Mouse (Mus musculus): ENCODE data around the gene Bbx. TPM values are rescaled to one million over a fixed set of nuclear protein-coding genes. Genes with fewer than 3 reads are reported as not detected.

The Bbx gene
- polyA plus RNA-seq, 1 experiment from 2014 or later, result 54.4 TPM

- no peak for ATAC-seq (ENCODE audit: insufficient number of reproducible peaks, insufficient read depth, low FRiP score, low TSS enrichment)
- Histone ChIP-seq H3K4me3 (no peak overlapping the region), H3K9ac (no peak overlapping the region), H3K27me3 (no peaks in the 10 kb centered on the region), H3K27ac (no peak overlapping the region), H3K36me3 (peaks cover 12% of the 10 kb centered on the region), H3K4me2 (replicated peaks) (no peak overlapping the region), H3K9me3 (no peaks in the 10 kb centered on the region), H3K4me1 (no peaks in the 10 kb centered on the region)
Measured at GRCm38 (mm10) chr16:50261741-50262140, 170.4 kb downstream of the Bbx start.

GRCm38 (mm10) chr16:50254522-50255159 is 177.5 kb downstream of the Bbx start:
- 73% methylated on average over 5 of the region's 5 CpGs for WGBS
- no peak overlapping the region for H3K9ac ChIP-seq
- H3K27me3 ChIP-seq, result no peaks in the 10 kb centered on the region
- H3K9me3 ChIP-seq, result no peaks in the 10 kb centered on the region
- no peak; the same call in 1 of the 2 replicates for ATAC-seq (ENCODE audit: insufficient number of reproducible peaks, insufficient read depth, low FRiP score, low TSS enrichment)
- H3K27ac ChIP-seq, result no peak overlapping the region
- H3K36me3 ChIP-seq, result no peaks in the 10 kb centered on the region
- H3K4me3 ChIP-seq, result no peak overlapping the region
- no peak overlapping the region for H3K4me2 ChIP-seq (replicated peaks)
- no peaks in the 10 kb centered on the region for H3K4me1 ChIP-seq

- H3K36me3 ChIP-seq, result 0 out of 2 replicates have a peak, but pooled peaks cover 7% of the 10 kb centered on the region
- WGBS, result 81% methylated on average over 6 of the region's 6 CpGs
- no peaks in the 10 kb centered on the region for H3K27me3 ChIP-seq
- ATAC-seq (ENCODE audit: insufficient number of reproducible peaks, insufficient read depth, low FRiP score, low TSS enrichment), result no peak
- H3K27ac ChIP-seq, result no peak overlapping the region
- H3K4me1 ChIP-seq, result no peaks in the 10 kb centered on the region
- no peak overlapping the region for H3K4me2 ChIP-seq (replicated peaks)
- H3K9ac ChIP-seq, result no peak overlapping the region
- H3K9me3 ChIP-seq, result no peaks in the 10 kb centered on the region
- H3K4me3 ChIP-seq, result no peak overlapping the region
Measured at GRCm38 (mm10) chr16:50251417-50251975, 180.7 kb downstream of the Bbx start.

- H3K36me3 ChIP-seq, result 0 out of 2 replicates have a peak, but pooled peaks cover 7% of the 10 kb centered on the region
- no peak overlapping the region for H3K4me2 ChIP-seq (replicated peaks)
- no peaks in the 10 kb centered on the region for H3K27me3 ChIP-seq
- WGBS, result 84% methylated on average over 5 of the region's 5 CpGs
- H3K4me1 ChIP-seq, result no peaks in the 10 kb centered on the region
- no peak overlapping the region for H3K4me3 ChIP-seq
- H3K9me3 ChIP-seq, result no peaks in the 10 kb centered on the region
- ATAC-seq (ENCODE audit: insufficient number of reproducible peaks, insufficient read depth, low FRiP score, low TSS enrichment), result no peak
- no peak overlapping the region for H3K27ac ChIP-seq
- H3K9ac ChIP-seq, result no peak overlapping the region
Measured at GRCm38 (mm10) chr16:50250469-50250868, 181.7 kb downstream of the Bbx start.

GRCm38 (mm10) chr16:50249036-50249435 is 183.2 kb downstream of the Bbx start:
- H3K27ac ChIP-seq, result no peak overlapping the region
- H3K4me3 ChIP-seq, result no peak overlapping the region
- H3K36me3 ChIP-seq, result 0 out of 2 replicates have a peak, but pooled peaks cover 7% of the 10 kb centered on the region
- no peak for ATAC-seq (ENCODE audit: insufficient number of reproducible peaks, insufficient read depth, low FRiP score, low TSS enrichment)
- no peaks in the 10 kb centered on the region for H3K4me1 ChIP-seq
- no peaks in the 10 kb centered on the region for H3K9me3 ChIP-seq
- 87% methylated on average over 3 of the region's 3 CpGs for WGBS
- H3K27me3 ChIP-seq, result no peaks in the 10 kb centered on the region
- H3K4me2 ChIP-seq (replicated peaks), result no peak overlapping the region
- H3K9ac ChIP-seq, result no peak overlapping the region

GRCm38 (mm10) chr16:50242444-50242843 is 189.7 kb downstream of the Bbx start:
- no peak for ATAC-seq (ENCODE audit: insufficient number of reproducible peaks, insufficient read depth, low FRiP score, low TSS enrichment)
- H3K27me3 ChIP-seq, result no peaks in the 10 kb centered on the region
- H3K36me3 ChIP-seq, result peaks cover 12% of the 10 kb centered on the region; the same call in 1 of the 2 replicates
- H3K27ac ChIP-seq, result no peak overlapping the region
- no peaks in the 10 kb centered on the region for H3K4me1 ChIP-seq
- H3K9me3 ChIP-seq, result no peaks in the 10 kb centered on the region
- WGBS, result 77% methylated on average over 4 of the region's 4 CpGs
- no peak overlapping the region for H3K9ac ChIP-seq
- no peak overlapping the region for H3K4me3 ChIP-seq
- no peak overlapping the region for H3K4me2 ChIP-seq (replicated peaks)

- no peak for ATAC-seq (ENCODE audit: insufficient number of reproducible peaks, insufficient read depth, low FRiP score, low TSS enrichment)
- 86% methylated on average over 3 of the region's 3 CpGs for WGBS
Measured at GRCm38 (mm10) chr16:50241604-50242003, 190.6 kb downstream of the Bbx start.

GRCm38 (mm10) chr16:50235231-50235630 is 197.0 kb downstream of the Bbx start:
- WGBS, result 45% methylated on average over 3 of the region's 3 CpGs
- H3K9me3 ChIP-seq, result no peaks in the 10 kb centered on the region
- no peaks in the 10 kb centered on the region for H3K27me3 ChIP-seq
- H3K4me2 ChIP-seq (replicated peaks), result no peak overlapping the region
- H3K9ac ChIP-seq, result no peak overlapping the region
- no peak overlapping the region for H3K4me3 ChIP-seq
- ATAC-seq (ENCODE audit: insufficient number of reproducible peaks, insufficient read depth, low FRiP score, low TSS enrichment), result no peak
- no peaks in the 10 kb centered on the region for H3K4me1 ChIP-seq
- H3K36me3 ChIP-seq, result peaks cover 5% of the 10 kb centered on the region; the same call in 1 of the 2 replicates
- H3K27ac ChIP-seq, result no peak overlapping the region

More at GRCm38 (mm10) chr16:50241604-50242003, 190.6 kb downstream of the Bbx start:
- no peaks in the 10 kb centered on the region for H3K9me3 ChIP-seq
- H3K4me3 ChIP-seq, result no peak overlapping the region
- no peaks in the 10 kb centered on the region for H3K27me3 ChIP-seq
- H3K9ac ChIP-seq, result no peak overlapping the region
- peaks cover 10% of the 10 kb centered on the region; the same call in 1 of the 2 replicates for H3K36me3 ChIP-seq
- no peaks in the 10 kb centered on the region for H3K4me1 ChIP-seq
- H3K27ac ChIP-seq, result no peak overlapping the region
- no peak overlapping the region for H3K4me2 ChIP-seq (replicated peaks)

GRCm38 (mm10) chr16:50230624-50231023 is 201.6 kb downstream of the Bbx start:
- Histone ChIP-seq H3K9me3 (no peaks in the 10 kb centered on the region), H3K27ac (no peak overlapping the region), H3K4me1 (no peaks in the 10 kb centered on the region), H3K27me3 (no peaks in the 10 kb centered on the region), H3K4me3 (no peak overlapping the region), H3K9ac (no peak overlapping the region), H3K4me2 (replicated peaks) (no peak overlapping the region), H3K36me3 (no peaks in the 10 kb centered on the region)
- ATAC-seq (ENCODE audit: insufficient number of reproducible peaks, insufficient read depth, low FRiP score, low TSS enrichment), result no peak
- WGBS, result 92% methylated on average over 2 of the region's 2 CpGs

GRCm38 (mm10) chr16:50228833-50229232 is 203.4 kb downstream of the Bbx start:
- Histone ChIP-seq H3K27me3 (no peaks in the 10 kb centered on the region), H3K4me1 (no peaks in the 10 kb centered on the region), H3K9ac (no peak overlapping the region), H3K9me3 (no peaks in the 10 kb centered on the region), H3K27ac (no peak overlapping the region), H3K36me3 (peaks cover 7% of the 10 kb centered on the region; the same call in 1 of the 2 replicates), H3K4me2 (replicated peaks) (no peak overlapping the region), H3K4me3 (no peak overlapping the region)
- WGBS, result 98% methylated on average over 1 of the region's 1 CpGs
- no peak for ATAC-seq (ENCODE audit: insufficient number of reproducible peaks, insufficient read depth, low FRiP score, low TSS enrichment)

- H3K4me1 ChIP-seq, result no peaks in the 10 kb centered on the region
- H3K27me3 ChIP-seq, result no peaks in the 10 kb centered on the region
- no peaks in the 10 kb centered on the region for H3K9me3 ChIP-seq
- H3K36me3 ChIP-seq, result peaks cover 16% of the 10 kb centered on the region; the same call in 1 of the 2 replicates
- 63% methylated on average over 1 of the region's 1 CpGs for WGBS
- no peak overlapping the region for H3K4me2 ChIP-seq (replicated peaks)
- H3K9ac ChIP-seq, result no peak overlapping the region
- no peak overlapping the region for H3K27ac ChIP-seq
- H3K4me3 ChIP-seq, result no peak overlapping the region
- no peak for ATAC-seq (ENCODE audit: insufficient number of reproducible peaks, insufficient read depth, low FRiP score, low TSS enrichment)
Measured at GRCm38 (mm10) chr16:50226274-50226673, 205.9 kb downstream of the Bbx start.

GRCm38 (mm10) chr16:50224946-50225345 is 207.2 kb downstream of the Bbx start:
- no peak overlapping the region for H3K4me3 ChIP-seq
- 91% methylated on average over 3 of the region's 3 CpGs for WGBS
- no peaks in the 10 kb centered on the region for H3K9me3 ChIP-seq
- peaks cover 16% of the 10 kb centered on the region; the same call in 1 of the 2 replicates for H3K36me3 ChIP-seq
- H3K27me3 ChIP-seq, result no peaks in the 10 kb centered on the region
- H3K4me1 ChIP-seq, result no peaks in the 10 kb centered on the region
- ATAC-seq (ENCODE audit: insufficient number of reproducible peaks, insufficient read depth, low FRiP score, low TSS enrichment), result no peak
- H3K4me2 ChIP-seq (replicated peaks), result no peak overlapping the region
- no peak overlapping the region for H3K9ac ChIP-seq
- no peak overlapping the region for H3K27ac ChIP-seq
